Comparison of ENCODE assay signal across 17 mouse cellular contexts in the genomic region with DNA sequence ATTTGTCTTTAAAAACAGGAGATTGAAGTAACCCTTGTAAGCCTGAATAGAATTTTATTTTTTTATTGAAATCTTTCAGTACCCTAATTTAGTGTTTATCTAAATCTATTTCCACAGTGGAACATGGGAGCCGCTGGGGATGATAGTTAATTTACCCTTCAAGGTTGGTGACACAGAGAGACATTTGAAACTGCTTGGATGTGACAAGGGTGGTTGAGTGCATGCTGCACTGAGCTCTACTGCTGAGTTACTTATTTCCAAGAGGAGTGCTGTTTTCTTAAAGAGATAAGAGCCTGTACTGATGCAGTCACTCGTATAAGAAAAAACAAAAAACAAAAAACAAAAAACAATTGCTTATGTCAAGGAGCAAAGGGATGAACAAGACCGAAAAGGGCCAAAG.
DNase-seq lines count a peak whose midpoint lies in the region; ATAC-seq and TF ChIP-seq lines count a peak whose summit lies in the region.
"Had no signal": no experiment of that assay in that cellular context is flagged by ENCODE, and none has a peak within 500 bp of the region (broad histone marks: within the 10 kb centered on the region; RNA-seq: fewer than 3 reads in every experiment).

No protein-coding gene starts in this region.

- no peaks in the 10 kb centered on the region for H3K36me3 ChIP-seq in kidney, adult 2 months (ENCODE audit: control insufficient read depth, insufficient read depth, low read length)
- H3K36me3 ChIP-seq in liver, embryonic 15.5 days (replicated peaks): no peaks in the 10 kb centered on the region
- no peaks in the 10 kb centered on the region for H3K36me3 ChIP-seq in liver, postnatal 0 days (replicated peaks; ENCODE audit: insufficient read depth, low read length)
- H3K36me3 ChIP-seq in kidney, embryonic 16.5 days (ENCODE audit: insufficient read depth, low read length): no peaks in the 10 kb centered on the region
- H3K36me3 ChIP-seq: embryonic facial prominence, embryonic 10.5 days; heart, embryonic 12.5 days had no signal

- peak; percentile 48 for DNase-seq in kidney, adult 2 months
- DNase-seq in kidney, adult 18-20 months: no peak
- no peak for DNase-seq in liver, postnatal 0 days
- DNase-seq in thymus, postnatal 0 days (ENCODE audit: low spot score): no peak
- DNase-seq: adrenal gland, postnatal 14 days; cerebellum, adult 18-20 months; cerebellum, adult 9-11 months; forebrain, postnatal 0 days; gastrocnemius, postnatal 14 days had no signal

- H3K4me3 ChIP-seq in kidney, adult 2 months (ENCODE audit: insufficient read depth, low read depth, low read length): no peak overlapping the region
- H3K4me3 ChIP-seq in liver, embryonic 15.5 days (replicated peaks): no peak overlapping the region
- H3K4me3 ChIP-seq in liver, postnatal 0 days (ENCODE audit: low read depth, low read length): no peak overlapping the region
- H3K4me3 ChIP-seq in kidney, embryonic 16.5 days (ENCODE audit: low read length): no peak overlapping the region
- H3K4me3 ChIP-seq: embryonic facial prominence, embryonic 10.5 days; forebrain, embryonic 13.5 days; heart, embryonic 12.5 days had no signal

- peaks cover 21% of the 10 kb centered on the region for H3K4me1 ChIP-seq in kidney, adult 2 months (ENCODE audit: control insufficient read depth, insufficient read depth, low read length)
- peaks cover 85% of the 10 kb centered on the region for H3K4me1 ChIP-seq in liver, embryonic 15.5 days (replicated peaks)
- H3K4me1 ChIP-seq in liver, postnatal 0 days (ENCODE audit: insufficient read depth): peaks cover 48% of the 10 kb centered on the region
- peaks cover 38% of the 10 kb centered on the region for H3K4me1 ChIP-seq in kidney, embryonic 16.5 days (ENCODE audit: insufficient read depth, low read length)

- ATAC-seq in liver, embryonic 15.5 days (ENCODE audit: insufficient read depth): no peak
- no peak for ATAC-seq in liver, postnatal 0 days
- peak; percentile 68; the same call in 1 of the 2 replicates for ATAC-seq in kidney, embryonic 16.5 days (ENCODE audit: low FRiP score, low TSS enrichment)
- ATAC-seq: activated CD4-positive, CD25-positive, alpha-beta regulatory T cell, adult 4 months; forebrain, embryonic 13.5 days; forebrain, postnatal 0 days; Patski had no signal

- H3K27me3 ChIP-seq in kidney, adult 2 months (replicated peaks; ENCODE audit: control insufficient read depth, insufficient read depth, low read length): no peaks in the 10 kb centered on the region
- H3K27me3 ChIP-seq in liver, embryonic 15.5 days: no peaks in the 10 kb centered on the region
- no peaks in the 10 kb centered on the region for H3K27me3 ChIP-seq in liver, postnatal 0 days (ENCODE audit: insufficient read depth, low read length)
- H3K27me3 ChIP-seq in kidney, embryonic 16.5 days (ENCODE audit: insufficient read depth, low read length): no peaks in the 10 kb centered on the region
- H3K27me3 ChIP-seq: CH12.LX; forebrain, embryonic 13.5 days; heart, embryonic 12.5 days; Patski had no signal

- TF ChIP-seq CTCF in kidney, adult 2 months (conservative IDR thresholded peaks at IDR 0.05; ENCODE audit: insufficient read depth, insufficient read length, low read depth, low read length): no peak
- no peak for TF ChIP-seq CTCF in liver, postnatal 0 days (IDR thresholded peaks at IDR 0.05; ENCODE audit: low read depth)

- no peak for TF ChIP-seq POLR2A in kidney, adult 2 months (IDR thresholded peaks at IDR 0.05; ENCODE audit: low read depth, low read length)

- H3K9ac ChIP-seq in liver, embryonic 15.5 days: no peak overlapping the region
- no peak overlapping the region for H3K9ac ChIP-seq in liver, postnatal 0 days (replicated peaks)
- H3K9ac ChIP-seq in kidney, embryonic 16.5 days (replicated peaks; ENCODE audit: low read length): no peak overlapping the region
- H3K9ac ChIP-seq: forebrain, embryonic 13.5 days; forebrain, postnatal 0 days; heart, embryonic 12.5 days had no signal

- 49% methylated on average over 3 of the region's 3 CpGs for WGBS in kidney, adult 2 months
- WGBS in liver, embryonic 15.5 days (ENCODE audit: insufficient replicate concordance): 68% methylated on average over 3 of the region's 3 CpGs
- WGBS in liver, postnatal 0 days (ENCODE audit: insufficient replicate concordance): 67% methylated on average over 3 of the region's 3 CpGs
- 49% methylated on average over 3 of the region's 3 CpGs for WGBS in kidney, embryonic 16.5 days

- no peaks in the 10 kb centered on the region for H3K9me3 ChIP-seq in liver, embryonic 15.5 days (replicated peaks)
- H3K9me3 ChIP-seq in liver, postnatal 0 days (ENCODE audit: low read length): no peaks in the 10 kb centered on the region
- H3K9me3 ChIP-seq in kidney, embryonic 16.5 days (ENCODE audit: low read length): no peaks in the 10 kb centered on the region
- H3K9me3 ChIP-seq: embryonic facial prominence, embryonic 10.5 days; forebrain, embryonic 13.5 days; heart, embryonic 12.5 days had no signal

- H3K4me2 ChIP-seq in liver, embryonic 15.5 days: no peak overlapping the region
- no peak overlapping the region for H3K4me2 ChIP-seq in liver, postnatal 0 days (ENCODE audit: low read depth, low read length)
- H3K4me2 ChIP-seq in kidney, embryonic 16.5 days (replicated peaks; ENCODE audit: low read depth, low read length): no peak overlapping the region
- H3K4me2 ChIP-seq: forebrain, embryonic 13.5 days; heart, embryonic 12.5 days had no signal

- H3K27ac ChIP-seq in kidney, adult 2 months (ENCODE audit: insufficient read depth, low read depth, low read length): no peak overlapping the region
- 0 out of 2 replicates have a peak overlapping the region, but pooled peaks have one; percentile 19 for H3K27ac ChIP-seq in liver, embryonic 15.5 days (replicated peaks)
- H3K27ac ChIP-seq in liver, postnatal 0 days (ENCODE audit: low read depth): no peak overlapping the region
- peak overlapping the region; percentile 66; the same call in 1 of the 2 replicates for H3K27ac ChIP-seq in kidney, embryonic 16.5 days (ENCODE audit: low read length)
- H3K27ac ChIP-seq: embryonic facial prominence, embryonic 10.5 days; forebrain, embryonic 13.5 days had no signal

- TF ChIP-seq EP300 in liver, postnatal 0 days (IDR thresholded peaks at IDR 0.05; ENCODE audit: low read depth): no peak

Comparison
In these comparisons a context has a peak if more than half of its experiments do, and no peak if none do; other contexts are left out.
1. H3K27ac ChIP-seq: peak in liver, embryonic 15.5 days (single experiment) and kidney, embryonic 16.5 days (single experiment); none in kidney, adult 2 months (single experiment) and liver, postnatal 0 days (single experiment).